Mouse (Mus musculus) lung, postnatal 0 days (tissue): ENCODE measurements around the gene Tvp23a.

Source experiments
- CTCF ChIP-seq: IDR thresholded peaks from 2 replicates; pipeline ENCODE4 v1.5.1; 2016; ENCODE audit warnings: antibody characterized with exemption, mild to moderate bottlenecking
- EP300 ChIP-seq: IDR thresholded peaks from 2 replicates; pipeline ENCODE4 v1.6.1; 2016; ENCODE audit warnings: antibody characterized with exemption, mild to moderate bottlenecking, control low read depth

DNA sequence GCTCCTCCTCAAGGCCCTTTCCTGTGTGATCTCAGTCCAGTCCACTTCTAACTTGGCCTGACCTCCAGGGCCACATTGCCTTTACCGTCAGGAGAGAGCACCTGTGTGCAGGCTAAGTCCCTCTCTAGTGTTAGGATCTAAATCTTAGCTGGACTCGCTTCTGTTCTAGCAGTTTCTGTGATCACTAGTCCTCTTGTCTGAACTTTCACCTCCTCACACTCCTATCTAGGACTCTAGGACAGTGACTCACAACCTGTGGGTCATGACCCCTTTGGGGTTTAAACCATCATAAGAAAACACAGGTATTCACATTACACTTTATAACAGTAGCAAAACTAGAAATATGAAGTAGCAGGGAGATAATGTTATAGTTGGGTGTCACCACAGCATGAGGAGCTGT lies 4.7 kb upstream of the Tvp23a start:
- TF ChIP-seq CTCF (no peak), EP300 (no peak)
